Mouse (Mus musculus) liver, embryonic 14.5 days (tissue): ENCODE data around the gene Kirrel3.

Experiments
- CTCF ChIP-seq: IDR thresholded peaks from 2 replicates; pipeline ENCODE4 v1.5.1; 2016; ENCODE audit warnings: antibody characterized with exemption, low read depth, control low read depth
- EP300 ChIP-seq: IDR thresholded peaks from 2 replicates; pipeline ENCODE4 v1.6.1; 2016; ENCODE audit warnings: antibody characterized with exemption, low read depth

DNA sequence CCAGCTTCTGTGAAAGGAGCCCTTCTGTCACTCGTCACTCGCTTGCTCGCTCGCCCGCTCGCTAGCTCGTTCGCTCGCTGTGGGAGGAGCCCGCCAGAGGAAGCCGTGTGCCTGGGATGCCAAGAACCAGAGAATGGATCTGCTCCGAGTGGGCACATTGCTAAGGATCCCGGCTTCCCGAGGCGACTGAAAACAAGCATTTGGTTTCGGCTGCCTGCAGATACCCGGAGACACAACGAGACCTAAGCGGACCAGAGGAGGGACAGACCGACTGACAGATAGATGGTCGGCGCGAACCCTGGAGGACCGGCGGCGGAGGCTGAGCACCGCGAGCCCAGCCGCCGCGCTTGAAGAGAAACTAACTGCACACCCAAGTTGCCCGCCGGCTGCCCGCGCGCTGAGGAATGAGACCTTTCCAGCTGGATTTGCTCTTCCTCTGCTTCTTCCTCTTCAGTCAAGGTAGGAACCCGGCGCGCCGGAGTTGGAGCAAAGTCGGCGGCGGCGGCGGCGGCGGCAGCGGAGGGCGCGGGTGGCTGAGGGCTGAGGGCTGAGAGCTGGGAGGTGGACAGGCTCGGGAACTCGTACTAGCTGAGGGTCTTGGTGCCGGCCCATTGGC, 3.1 kb downstream of the Kirrel3 start:
- no peak for TF ChIP-seq CTCF
- TF ChIP-seq EP300 = no peak
